ENCODE assay signal across 15 mouse cellular contexts in the genomic region with DNA sequence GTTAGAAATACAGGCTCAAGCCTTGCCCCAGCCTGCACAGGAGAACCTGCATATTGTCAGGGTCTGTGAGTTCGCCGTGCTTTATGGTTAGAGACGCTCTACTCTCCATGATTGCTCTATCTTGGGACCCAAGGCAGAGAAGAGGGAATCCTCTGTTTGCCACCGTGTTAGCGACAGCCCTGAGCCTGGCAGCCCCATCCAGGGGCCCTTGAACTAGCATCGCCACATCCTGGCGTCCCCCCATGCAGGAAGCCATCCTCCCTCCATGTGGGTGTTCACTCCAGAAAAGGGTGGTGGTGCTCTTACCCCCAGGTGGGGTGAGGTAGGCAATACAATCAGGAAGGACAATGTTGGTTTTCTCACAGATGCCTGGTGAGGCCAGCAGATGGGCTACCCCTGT.
A peak's percentile ranks its signal among the peaks of the same experiment; 100 is the strongest.
DNase-seq lines count a peak whose midpoint lies in the region; ATAC-seq and TF ChIP-seq lines count a peak whose summit lies in the region.
"Had no signal": no experiment of that assay in that cellular context is flagged by ENCODE, and none has a peak within 500 bp of the region (broad histone marks: within the 10 kb centered on the region; RNA-seq: fewer than 3 reads in every experiment).

No protein-coding gene starts in this region.

- H3K4me1 ChIP-seq in kidney, embryonic 14.5 days (ENCODE audit: control insufficient read depth, insufficient read depth, low read length) = peaks cover 20% of the 10 kb centered on the region
- H3K4me1 ChIP-seq in lung, postnatal 0 days (ENCODE audit: insufficient read depth, low read depth, low read length) = peaks cover 6% of the 10 kb centered on the region; the same call in 1 of the 2 replicates

- no peak for ATAC-seq in kidney, embryonic 14.5 days (ENCODE audit: low FRiP score, low TSS enrichment)
- ATAC-seq in lung, postnatal 0 days = no peak
- ATAC-seq: forebrain, embryonic 15.5 days had no signal

- H3K9ac ChIP-seq in kidney, embryonic 14.5 days (ENCODE audit: low read depth, low read length) = no peak overlapping the region
- no peak overlapping the region for H3K9ac ChIP-seq in lung, postnatal 0 days (replicated peaks; ENCODE audit: low read depth)
- H3K9ac ChIP-seq: forebrain, embryonic 15.5 days; hindbrain, embryonic 15.5 days; neural tube, embryonic 15.5 days had no signal

- TF ChIP-seq CTCF in lung, postnatal 0 days (IDR thresholded peaks at IDR 0.05) = no peak

- no peaks in the 10 kb centered on the region for H3K9me3 ChIP-seq in kidney, embryonic 14.5 days (ENCODE audit: control insufficient read depth, low read length)
- no peaks in the 10 kb centered on the region for H3K9me3 ChIP-seq in lung, postnatal 0 days (ENCODE audit: low read length)
- H3K9me3 ChIP-seq: forebrain, embryonic 15.5 days; G1E; hindbrain, embryonic 15.5 days; neural tube, embryonic 15.5 days had no signal

- no peaks in the 10 kb centered on the region for H3K27me3 ChIP-seq in kidney, embryonic 14.5 days (ENCODE audit: control insufficient read depth, insufficient read depth, low read length)
- H3K27me3 ChIP-seq in lung, postnatal 0 days (replicated peaks; ENCODE audit: insufficient read depth, low read length) = no peaks in the 10 kb centered on the region
- H3K27me3 ChIP-seq: forebrain, embryonic 15.5 days; hindbrain, embryonic 15.5 days; neural tube, embryonic 15.5 days had no signal

- no peak for DNase-seq in kidney, postnatal 14 days
- no peak for DNase-seq in lung, postnatal 0 days (ENCODE audit: low spot score)
- DNase-seq in lung, postnatal 14 days = no peak
- DNase-seq in induced T-regulatory cell, adult 2 months (ENCODE audit: low read depth) = peak; percentile 65
- DNase-seq in thymus, postnatal 36 days = peak; percentile 33 to 59
- DNase-seq in left cerebral cortex, postnatal 14 days (ENCODE audit: low spot score in 2 of 2) = no peak
- DNase-seq: cerebellum, adult 11 months; lung, adult 2 months; midbrain, embryonic 14.5 days had no signal

- TF ChIP-seq EP300 in lung, postnatal 0 days (IDR thresholded peaks at IDR 0.05) = no peak

- no peaks in the 10 kb centered on the region for H3K36me3 ChIP-seq in kidney, embryonic 14.5 days (ENCODE audit: control insufficient read depth, insufficient read depth, low read length)
- no peaks in the 10 kb centered on the region for H3K36me3 ChIP-seq in lung, postnatal 0 days (ENCODE audit: insufficient read depth, low read length)
- H3K36me3 ChIP-seq: forebrain, embryonic 15.5 days; G1E; hindbrain, embryonic 15.5 days; neural tube, embryonic 15.5 days had no signal

- intact Hi-C loops in left cerebral cortex, postnatal 14 days (cut with DNase I) = no loop called here

- no peak overlapping the region for H3K4me3 ChIP-seq in kidney, embryonic 14.5 days (ENCODE audit: low read length)
- H3K4me3 ChIP-seq in lung, postnatal 0 days (ENCODE audit: low read depth, low read length) = no peak overlapping the region
- H3K4me3 ChIP-seq: forebrain, embryonic 15.5 days; hindbrain, embryonic 15.5 days; myocyte; neural tube, embryonic 15.5 days had no signal

- H3K27ac ChIP-seq in kidney, embryonic 14.5 days (ENCODE audit: low read depth, low read length) = peak overlapping the region; percentile 95; the same call in 1 of the 2 replicates
- peak overlapping the region; percentile 86 for H3K27ac ChIP-seq in lung, postnatal 0 days (ENCODE audit: low read length)
- H3K27ac ChIP-seq: forebrain, embryonic 15.5 days; hindbrain, embryonic 15.5 days; neural tube, embryonic 15.5 days had no signal

- no peak overlapping the region for H3K4me2 ChIP-seq in kidney, embryonic 14.5 days (replicated peaks; ENCODE audit: low read depth, low read length)
- H3K4me2 ChIP-seq in lung, postnatal 0 days (replicated peaks; ENCODE audit: low read depth, low read length) = no peak overlapping the region
- H3K4me2 ChIP-seq: forebrain, embryonic 15.5 days; hindbrain, embryonic 15.5 days; neural tube, embryonic 15.5 days had no signal

- 89% methylated on average over 7 of the region's 7 CpGs for WGBS in kidney, embryonic 14.5 days
- 88% methylated on average over 7 of the region's 7 CpGs for WGBS in lung, postnatal 0 days

Comparison
In these comparisons a context has a peak if more than half of its experiments do, and no peak if none do; other contexts are left out.
1. DNase-seq: peak in induced T-regulatory cell, adult 2 months (single experiment) and thymus, postnatal 36 days (2 of 2); none in kidney, postnatal 14 days (single experiment), lung, postnatal 0 days (single experiment), lung, postnatal 14 days (single experiment) and left cerebral cortex, postnatal 14 days (0 of 2).